Mouse (Mus musculus) thymus, adult 2 months (tissue): ENCODE data around the gene Macrod1.

Experiments
- CTCF ChIP-seq: fragments of 200-500 bp; IDR thresholded peaks from 2 replicates; pipeline ENCODE4 v1.5.1; 2012; ENCODE audit warnings: mild to moderate bottlenecking, control low read depth, low read length, moderate library complexity, borderline replicate concordance; ENCODE audit not compliant: control insufficient read depth, poor library complexity, insufficient read depth; ENCODE audit errors: extremely low read depth
- POLR2A ChIP-seq: fragments of 200-500 bp; IDR thresholded peaks from 2 replicates; pipeline ENCODE4 v1.6.1; 2012; ENCODE audit warnings: mild to moderate bottlenecking, low read length, control low read depth, moderate library complexity; ENCODE audit not compliant: control insufficient read depth, poor library complexity, insufficient read depth; ENCODE audit errors: extremely low read depth

GRCm38 (mm10) chr19:7020224-7020641 lies 36.4 kb upstream of the Macrod1 start:
- TF ChIP-seq CTCF (no peak), POLR2A (no peak)
